Mouse (Mus musculus) cerebral cortex, adult 2 months (tissue): ENCODE data around the gene Tff3.

ENCODE experiments used
- WGBS: fragments of 180-500 bp; shearing (Covaris S2); methylation state at CpG from one replicate; pipeline ENCODE4 v1.1.7; 2018; 5-methylcytosine and 5-hydroxymethylcytosine counted together

Gene Tff3

GRCm38 (mm10) chr17:31125548-31126266 is 3.7 kb downstream of the Tff3 start:
- 37% methylated on average over 9 of the region's 9 CpGs for WGBS

GRCm38 (mm10) chr17:31121975-31122374 is 7.5 kb downstream of the Tff3 start:
- 19% methylated on average over 8 of the region's 8 CpGs for WGBS

- WGBS, result 11% methylated on average over 7 of the region's 7 CpGs
These were observed 10.0 kb downstream of the Tff3 start for GRCm38 (mm10) chr17:31119429-31119828.

- WGBS, result 83% methylated on average over 5 of the region's 5 CpGs
These were observed 11.5 kb downstream of the Tff3 start for GRCm38 (mm10) chr17:31117946-31118345.

GRCm38 (mm10) chr17:31116063-31116462 is 13.4 kb downstream of the Tff3 start:
- WGBS, result 84% methylated on average over 6 of the region's 6 CpGs

- WGBS, result 50% methylated on average over 9 of the region's 9 CpGs
These were observed 16.1 kb downstream of the Tff3 start for GRCm38 (mm10) chr17:31113191-31113856.

GRCm38 (mm10) chr17:31108388-31108787 is 21.1 kb downstream of the Tff3 start:
- 82% methylated on average over 15 of the region's 15 CpGs for WGBS

- 76% methylated on average over 8 of the region's 8 CpGs for WGBS
These were observed 25.6 kb downstream of the Tff3 start for GRCm38 (mm10) chr17:31103823-31104222.

- WGBS, result 84% methylated on average over 8 of the region's 8 CpGs
These were observed 26.4 kb downstream of the Tff3 start for GRCm38 (mm10) chr17:31103007-31103570.

GRCm38 (mm10) chr17:31098788-31099187 is 30.7 kb downstream of the Tff3 start:
- 72% methylated on average over 5 of the region's 5 CpGs for WGBS

GRCm38 (mm10) chr17:31096893-31097292 is 32.6 kb downstream of the Tff3 start:
- 95% methylated on average over 2 of the region's 2 CpGs for WGBS

GRCm38 (mm10) chr17:31095570-31095969 is 33.9 kb downstream of the Tff3 start:
- 82% methylated on average over 7 of the region's 7 CpGs for WGBS

- 71% methylated on average over 5 of the region's 5 CpGs for WGBS
These were observed 34.7 kb downstream of the Tff3 start for GRCm38 (mm10) chr17:31094781-31095180.

- 55% methylated on average over 13 of the region's 13 CpGs for WGBS
These were observed 38.3 kb downstream of the Tff3 start for GRCm38 (mm10) chr17:31091023-31091735.

- WGBS, result 64% methylated on average over 8 of the region's 8 CpGs
These were observed 39.6 kb downstream of the Tff3 start for GRCm38 (mm10) chr17:31089848-31090247.

GRCm38 (mm10) chr17:31088711-31089110 is 40.7 kb downstream of the Tff3 start:
- WGBS, result 74% methylated on average over 5 of the region's 5 CpGs

GRCm38 (mm10) chr17:31086196-31086595 is 43.2 kb downstream of the Tff3 start:
- 57% methylated on average over 7 of the region's 7 CpGs for WGBS

- 93% methylated on average over 3 of the region's 3 CpGs for WGBS
These were observed 43.9 kb downstream of the Tff3 start for GRCm38 (mm10) chr17:31085519-31085918.

GRCm38 (mm10) chr17:31082296-31083078 is 47.0 kb downstream of the Tff3 start:
- WGBS, result 71% methylated on average over 4 of the region's 4 CpGs

GRCm38 (mm10) chr17:31079078-31079840 is 50.2 kb downstream of the Tff3 start:
- 39% methylated on average over 12 of the region's 12 CpGs for WGBS

- 85% methylated on average over 11 of the region's 11 CpGs for WGBS
These were observed 50.9 kb downstream of the Tff3 start for GRCm38 (mm10) chr17:31078581-31078980.
